Mouse (Mus musculus) G1E (cell line): ENCODE data around the gene Eme2. TPM values are rescaled to one million over a fixed set of nuclear protein-coding genes. Genes with fewer than 3 reads are reported as not detected.
A peak's percentile ranks its signal among the peaks of the same experiment; 100 is the strongest.

ENCODE experiments used
- ATAC-seq: 2 replicates; pipeline ENCODE4 v1.8.0; 2016; ENCODE audit warnings: mild to moderate bottlenecking; ENCODE audit not compliant: insufficient number of reproducible peaks, poor library complexity, low FRiP score, severe bottlenecking; ENCODE audit errors: extremely low read depth
- DNase-seq: peaks from one replicate; pipeline ENCODE4 v3.0.0; 2012; ENCODE audit warnings: low spot score
- H3K27me3 ChIP-seq: 2 replicates; pipeline ENCODE4 v1.6.1; 2012; ENCODE audit warnings: mild to moderate bottlenecking, low read length, inconsistent platforms; ENCODE audit not compliant: insufficient read depth
- H3K36me3 ChIP-seq: replicated peaks from 2 replicates; pipeline ENCODE3; 2012; ENCODE audit warnings: mild to moderate bottlenecking, inconsistent platforms
- H3K4me1 ChIP-seq: 2 replicates; pipeline ENCODE4 v1.6.1; 2012; ENCODE audit warnings: low read depth, low read length, inconsistent platforms, mixed read lengths; ENCODE audit not compliant: insufficient read depth
- H3K4me3 ChIP-seq: 2 replicates; pipeline ENCODE4 v1.5.1; 2012; ENCODE audit warnings: low read depth, mild to moderate bottlenecking, inconsistent platforms, low read length, moderate library complexity, mixed read lengths
- H3K9me3 ChIP-seq: replicated peaks from 2 replicates; pipeline ENCODE4 v1.6.1; 2012; ENCODE audit warnings: inconsistent platforms
- CTCF ChIP-seq: IDR thresholded peaks from 2 replicates; pipeline ENCODE4 v1.5.1; 2012; ENCODE audit warnings: low read depth, low read length, inconsistent platforms, mixed read lengths
- GATA1 ChIP-seq: IDR thresholded peaks from 2 replicates; pipeline ENCODE4 v1.6.1; 2012; ENCODE audit warnings: borderline replicate concordance, low read length, inconsistent platforms, mixed read lengths
- GATA2 ChIP-seq: IDR thresholded peaks from 2 replicates; pipeline ENCODE4 v1.6.1; 2012; ENCODE audit warnings: low read depth, low read length, inconsistent platforms, borderline replicate concordance
- POLR2AphosphoS5 ChIP-seq: IDR thresholded peaks from 2 replicates; pipeline ENCODE4 v1.6.1; 2012; ENCODE audit warnings: low read depth, low read length, inconsistent platforms; ENCODE audit not compliant: insufficient replicate concordance
- TAL1 ChIP-seq: conservative IDR thresholded peaks from 2 replicates; pipeline ENCODE4 v1.6.1; 2012; ENCODE audit warnings: low read depth, low read length, inconsistent platforms, mixed read lengths
- polyA plus RNA-seq: library from polyadenylated mRNA; stranded (reverse); fragments of >175 nt; gene quantifications from 2 replicates; pipeline ENCODE4 v1.2.3, GENCODE M21; 2012
- total RNA-seq, 2 experiments: library from RNA; stranded (forward) in 1 of 2; stranded (reverse) in 1 of 2; fragments of 200-1000 nt in 1 of 2; fragments of >200 nt in 1 of 2; fragmentation: Nextera tagmentation in 1 of 2; gene quantifications; 2 replicates each; pipeline ENCODE4 v1.2.3; 2014 to 2017

The Eme2 gene
- total and polyA plus RNA-seq, 3 experiments = 6.5 to 19.4 (median 9.4) TPM

GRCm38 (mm10) chr17:24894061-24894994, 559 bp downstream of the Eme2 start:
- DNase-seq (no peak), ATAC-seq (no peak)
- no peak for TF ChIP-seq GATA1
- H3K27me3 ChIP-seq = no peaks in the 10 kb centered on the region
- peaks cover 86% of the 10 kb centered on the region for H3K36me3 ChIP-seq
- peaks cover 77% of the 10 kb centered on the region for H3K4me1 ChIP-seq
- no peaks in the 10 kb centered on the region for H3K9me3 ChIP-seq
- peak overlapping the region; percentile 92 for H3K4me3 ChIP-seq

GRCm38 (mm10) chr17:24893276-24893675, 1.6 kb downstream of the Eme2 start:
- ATAC-seq = no peak
- H3K4me1 ChIP-seq = peaks cover 77% of the 10 kb centered on the region
- peaks cover 84% of the 10 kb centered on the region for H3K36me3 ChIP-seq
- DNase-seq = no peak
- no peaks in the 10 kb centered on the region for H3K27me3 ChIP-seq
- peak overlapping the region; percentile 92; the same call in 1 of the 2 replicates for H3K4me3 ChIP-seq
- no peaks in the 10 kb centered on the region for H3K9me3 ChIP-seq
- TF ChIP-seq TAL1 = no peak
- TF ChIP-seq CTCF = no peak
- no peak for TF ChIP-seq GATA1
- no peak for TF ChIP-seq GATA2
- no peak for TF ChIP-seq POLR2AphosphoS5

GRCm38 (mm10) chr17:24892785-24893184, 2.1 kb downstream of the Eme2 start:
- TF ChIP-seq TAL1 = no peak
- TF ChIP-seq POLR2AphosphoS5 = no peak
- TF ChIP-seq GATA2 = no peak
- no peaks in the 10 kb centered on the region for H3K9me3 ChIP-seq

GRCm38 (mm10) chr17:24891321-24891720, 3.6 kb downstream of the Eme2 start:
- Histone ChIP-seq H3K4me3 (no peak overlapping the region; the same call in 1 of the 2 replicates), H3K27me3 (no peaks in the 10 kb centered on the region), H3K36me3 (peaks cover 74% of the 10 kb centered on the region), H3K9me3 (no peaks in the 10 kb centered on the region), H3K4me1 (peaks cover 71% of the 10 kb centered on the region)
- TF ChIP-seq POLR2AphosphoS5 (no peak), CTCF (no peak), GATA1 (no peak), GATA2 (no peak)
- ATAC-seq = no peak
- DNase-seq = no peak

More at GRCm38 (mm10) chr17:24892785-24893184, 2.1 kb downstream of the Eme2 start:
- Histone ChIP-seq H3K4me1 (peaks cover 76% of the 10 kb centered on the region), H3K27me3 (no peaks in the 10 kb centered on the region), H3K4me3 (peak overlapping the region; percentile 45; the same call in 1 of the 2 replicates), H3K36me3 (peaks cover 83% of the 10 kb centered on the region)
- DNase-seq (no peak), ATAC-seq (no peak)

- peaks cover 67% of the 10 kb centered on the region for H3K4me1 ChIP-seq
- H3K36me3 ChIP-seq = peaks cover 68% of the 10 kb centered on the region
- no peaks in the 10 kb centered on the region for H3K27me3 ChIP-seq
- DNase-seq (no peak), ATAC-seq (no peak)
- H3K9me3 ChIP-seq = no peaks in the 10 kb centered on the region
- peak overlapping the region; percentile 4; the same call in 1 of the 2 replicates for H3K4me3 ChIP-seq
- no peak for TF ChIP-seq CTCF
- TF ChIP-seq GATA2 = no peak
These were observed 4.5 kb downstream of the Eme2 start for GRCm38 (mm10) chr17:24890151-24891092.

- peaks cover 74% of the 10 kb centered on the region for H3K4me1 ChIP-seq
- no peak for ATAC-seq
- no peaks in the 10 kb centered on the region for H3K27me3 ChIP-seq
- H3K36me3 ChIP-seq = peaks cover 77% of the 10 kb centered on the region
- H3K9me3 ChIP-seq = no peaks in the 10 kb centered on the region
- TF ChIP-seq POLR2AphosphoS5 = peak; percentile 78; the same call in 1 of the 2 replicates
- no peak for TF ChIP-seq CTCF
- DNase-seq = no peak
- no peak overlapping the region for H3K4me3 ChIP-seq
These were observed 6.0 kb downstream of the Eme2 start for GRCm38 (mm10) chr17:24888862-24889261.
